Mouse (Mus musculus): ENCODE data around the gene Sec61b.

Gene Sec61b

DNA sequence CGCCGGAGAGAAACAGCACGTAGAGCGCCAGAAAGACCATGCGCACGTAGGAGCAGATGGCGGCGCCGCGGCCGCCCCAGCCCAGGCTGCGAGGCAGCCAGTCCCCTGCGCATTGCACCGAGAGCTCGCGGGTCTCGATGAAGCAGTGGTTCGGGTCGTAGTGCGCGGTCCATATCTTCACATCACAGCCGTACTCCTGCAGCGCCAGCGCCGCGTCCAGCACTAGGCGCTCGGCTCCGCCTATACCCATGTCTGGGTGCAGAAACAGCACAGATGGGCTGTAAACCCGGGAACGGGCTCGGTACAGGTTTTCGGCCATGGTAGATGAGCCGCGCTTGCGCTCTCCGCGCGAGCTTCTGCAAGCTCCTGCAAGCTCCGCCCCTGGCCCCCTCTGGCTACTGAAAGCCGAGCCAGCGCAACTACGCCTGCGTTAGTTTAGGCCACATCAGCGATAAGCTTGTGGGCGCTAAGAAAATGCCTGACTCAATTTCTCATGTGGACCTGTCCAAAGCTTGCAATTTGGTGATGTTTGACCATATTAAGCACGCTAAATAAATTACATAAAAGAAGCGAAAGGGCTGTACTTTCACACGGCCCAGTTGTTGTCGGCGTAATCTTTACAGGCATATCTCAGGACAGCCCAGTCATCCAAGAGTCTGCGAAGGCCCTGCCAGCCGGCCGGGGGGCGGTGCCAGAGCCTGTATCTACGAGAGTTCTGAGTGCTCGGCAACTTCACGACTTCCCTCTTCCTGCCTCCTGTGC lies at the start of gene Sec61b, which contains the start of gene Alg2:
Gene Sec61b (plus strand): TSS at position 691 of the 762 bp plus-strand sequence.
Gene Alg2 (minus strand): TSS at position 366 of the 762 bp plus-strand sequence.
- DNase-seq, result peak; percentile 99 to 100

DNA sequence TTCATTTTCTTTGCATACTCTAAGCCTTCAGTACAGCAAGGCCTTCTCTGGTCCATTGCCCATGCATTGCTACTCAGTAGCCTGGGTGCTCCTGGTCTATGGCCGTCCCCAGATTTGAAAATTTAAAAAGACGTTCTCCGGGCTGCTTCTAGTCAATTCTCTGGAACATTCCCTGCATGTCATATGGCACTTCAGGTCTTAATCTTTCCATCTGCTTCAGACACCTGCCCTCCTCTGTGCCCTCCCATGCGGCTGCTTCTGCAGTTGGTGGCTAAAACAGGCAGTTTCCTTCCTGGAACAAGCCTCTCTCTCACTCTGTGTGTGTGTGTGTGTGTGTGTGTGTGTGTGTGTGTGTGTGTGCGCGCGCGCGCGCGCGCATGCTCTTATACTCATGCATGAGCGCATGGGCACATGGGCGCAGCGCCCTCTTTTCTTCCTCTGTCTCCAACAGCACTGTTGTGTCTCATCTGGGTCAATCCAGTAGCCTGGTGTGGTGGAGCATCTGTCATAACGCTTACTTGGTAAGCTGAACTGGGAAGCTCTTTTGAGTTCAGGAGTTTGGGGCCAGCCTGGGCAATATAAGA lies 49.1 kb upstream of the Sec61b start:
- peak; percentile 42 to 47 for DNase-seq

GRCm38 (mm10) chr4:47427606-47428005 lies 46.9 kb upstream of the Sec61b start:
- DNase-seq, result no peak

- DNase-seq, result no peak
Observed at GRCm38 (mm10) chr4:47430557-47430956, 43.9 kb upstream of the Sec61b start.

DNA sequence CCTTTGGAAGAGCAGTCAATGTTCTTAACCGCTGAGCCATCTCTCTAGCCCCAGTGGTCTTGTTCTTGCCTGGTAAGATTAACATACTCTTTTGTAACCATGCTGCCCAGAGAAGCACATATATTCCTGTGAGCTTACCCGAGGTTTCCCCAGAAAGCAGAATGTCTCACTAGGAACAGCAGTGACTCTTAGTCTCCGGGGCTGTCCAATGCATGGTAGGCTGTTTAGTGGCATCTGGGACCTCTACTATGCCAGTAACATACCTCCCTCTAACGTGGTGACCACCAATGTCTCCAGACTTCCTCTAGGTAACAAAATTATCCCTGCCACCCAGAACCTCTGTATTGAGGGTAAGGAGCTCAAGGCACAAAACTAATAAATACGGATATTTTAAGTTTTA lies 43.4 kb upstream of the Sec61b start:
- no peak for DNase-seq

DNA sequence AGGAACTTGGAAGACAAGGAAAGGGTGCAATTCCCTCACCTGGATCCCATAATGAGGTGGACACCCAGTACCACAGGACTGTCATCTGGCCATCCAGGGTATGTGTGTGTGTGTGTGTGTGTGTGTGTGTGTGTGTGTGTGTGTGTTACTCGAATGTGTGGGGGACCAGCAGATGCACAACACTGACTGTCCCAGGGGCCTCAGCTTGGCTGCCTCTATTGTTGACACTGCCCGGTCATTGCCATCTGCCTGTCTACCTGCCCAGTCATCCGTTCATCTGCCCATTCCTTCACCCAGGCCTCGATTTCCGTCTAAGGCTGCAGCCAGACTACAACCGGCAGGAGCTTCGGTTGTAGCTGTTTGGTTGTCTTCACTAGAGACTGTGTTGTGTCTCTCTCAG lies 41.7 kb upstream of the Sec61b start:
- DNase-seq, result peak; percentile 63 to 71

GRCm38 (mm10) chr4:47435131-47435530 lies 39.3 kb upstream of the Sec61b start:
- DNase-seq, result no peak

- DNase-seq, result no peak
Observed at GRCm38 (mm10) chr4:47435566-47436360, 38.7 kb upstream of the Sec61b start.

DNA sequence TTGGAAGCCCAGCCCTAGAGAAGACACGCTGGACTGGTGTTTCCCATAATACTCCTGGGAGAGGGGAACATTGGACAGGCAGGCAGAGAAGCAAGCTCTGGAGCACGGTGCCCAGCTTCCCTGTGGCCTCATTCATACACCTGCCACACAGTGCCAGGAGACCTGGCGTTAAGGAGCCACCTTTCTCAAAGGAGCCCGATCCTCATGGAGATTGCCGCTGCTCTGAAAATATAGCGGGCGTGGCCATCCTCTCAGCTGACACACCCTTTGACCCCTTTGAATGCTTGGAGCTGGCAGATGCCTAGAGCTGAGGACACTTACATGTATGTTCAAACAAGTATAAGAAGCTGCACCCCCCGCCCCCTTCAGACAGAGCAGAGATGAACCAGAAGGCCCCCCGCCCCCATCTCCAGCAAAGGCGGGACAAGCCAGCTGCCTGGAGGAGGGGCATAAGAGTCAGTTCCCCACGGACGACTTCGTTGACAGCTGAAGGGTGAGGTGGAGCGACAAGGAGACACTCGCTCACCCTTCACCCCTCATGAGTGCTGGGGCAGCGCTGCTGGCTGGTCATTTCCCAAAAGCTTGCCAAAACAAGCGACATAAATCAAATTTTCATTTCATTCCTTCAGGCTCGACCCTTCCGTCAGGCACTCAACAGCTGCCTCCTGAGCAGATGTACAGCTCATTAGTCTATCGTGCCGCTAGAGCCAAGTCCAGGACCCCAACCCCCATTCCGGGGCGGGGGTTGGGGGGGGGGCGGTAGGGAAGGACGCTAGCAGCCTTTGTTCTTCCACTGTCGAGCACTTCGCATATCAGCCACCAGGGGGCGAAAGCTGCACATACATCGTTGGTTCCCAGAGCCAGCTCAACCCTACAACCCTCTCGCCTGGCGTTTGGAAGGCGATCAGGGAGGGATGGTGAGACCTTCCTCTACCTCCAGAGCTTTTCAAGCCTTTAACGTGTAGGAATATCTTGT lies 36.8 kb upstream of the Sec61b start:
- peak; percentile 96 to 97 for DNase-seq

- DNase-seq, result no peak
Observed at GRCm38 (mm10) chr4:47438956-47439355, 35.5 kb upstream of the Sec61b start.

DNA sequence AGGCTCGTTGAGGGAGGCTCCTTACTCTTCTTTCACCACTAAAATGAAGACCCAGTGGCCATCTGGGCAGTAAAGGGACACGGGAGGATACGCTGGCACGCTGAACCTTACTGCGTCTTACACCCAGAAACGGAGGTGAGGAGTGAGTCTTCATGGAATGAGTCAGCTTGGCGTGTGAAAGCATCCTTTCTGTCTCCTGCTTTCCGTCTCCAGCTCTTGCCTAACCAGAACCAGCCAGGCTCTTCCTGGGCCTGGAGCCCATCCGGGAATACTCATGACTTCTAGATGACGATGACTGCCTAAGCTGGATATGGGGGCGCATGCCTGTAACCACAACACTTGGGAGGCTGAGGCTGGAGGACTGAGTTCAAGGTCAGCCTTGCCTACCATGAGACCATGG lies 33.5 kb upstream of the Sec61b start:
- DNase-seq, result no peak

- DNase-seq, result no peak
Observed at GRCm38 (mm10) chr4:47448526-47448925, 25.9 kb upstream of the Sec61b start.

DNA sequence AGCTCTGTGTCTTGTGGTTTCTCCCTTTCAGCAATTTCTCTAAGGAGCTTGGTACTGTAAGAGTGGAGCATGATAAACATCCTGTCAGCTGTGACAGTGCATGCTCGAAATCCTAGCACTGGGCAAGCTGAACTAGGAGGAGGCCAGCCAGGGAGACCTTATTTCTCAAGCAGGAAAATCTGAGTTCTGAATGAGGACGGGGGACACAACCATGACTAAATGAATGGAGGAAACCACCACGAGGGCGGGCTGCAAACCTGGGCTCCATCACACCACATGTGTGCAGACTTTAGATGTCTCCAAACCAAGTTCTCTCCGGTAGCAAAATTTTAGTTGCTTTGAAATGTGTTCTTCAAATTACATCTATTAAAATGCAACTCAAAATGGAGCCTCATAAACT lies 25.3 kb upstream of the Sec61b start:
- no peak for DNase-seq

- no peak for DNase-seq
Observed at GRCm38 (mm10) chr4:47449586-47450522, 24.6 kb upstream of the Sec61b start.

DNA sequence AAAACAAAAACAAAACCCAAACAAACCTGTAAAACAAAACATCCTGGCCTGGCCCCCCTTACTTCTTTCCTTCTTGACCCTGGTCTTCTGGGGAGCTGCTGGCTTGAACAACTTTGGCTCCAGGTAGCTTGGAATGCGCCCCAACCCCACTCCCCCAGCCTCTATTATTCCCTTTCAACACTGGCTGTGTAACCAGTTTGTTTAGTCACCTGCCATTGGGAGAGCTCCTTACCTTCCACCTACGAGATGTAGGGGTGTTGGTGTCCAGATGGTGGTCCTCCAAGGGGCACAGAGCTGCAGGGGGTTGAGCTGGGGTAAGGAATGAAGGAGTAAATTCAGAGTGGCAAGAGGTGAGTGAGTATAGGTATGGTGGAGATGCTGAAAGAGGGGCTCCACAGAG lies 7.3 kb upstream of the Sec61b start:
- no peak for DNase-seq

GRCm38 (mm10) chr4:47473586-47473967 lies 881 bp upstream of the Sec61b start:
- no peak for DNase-seq

GRCm38 (mm10) chr4:47474730-47475643 lies 529 bp downstream of the Sec61b start:
- no peak for DNase-seq

- no peak for DNase-seq
Observed at GRCm38 (mm10) chr4:47477539-47477938, 3.1 kb downstream of the Sec61b start.

DNA sequence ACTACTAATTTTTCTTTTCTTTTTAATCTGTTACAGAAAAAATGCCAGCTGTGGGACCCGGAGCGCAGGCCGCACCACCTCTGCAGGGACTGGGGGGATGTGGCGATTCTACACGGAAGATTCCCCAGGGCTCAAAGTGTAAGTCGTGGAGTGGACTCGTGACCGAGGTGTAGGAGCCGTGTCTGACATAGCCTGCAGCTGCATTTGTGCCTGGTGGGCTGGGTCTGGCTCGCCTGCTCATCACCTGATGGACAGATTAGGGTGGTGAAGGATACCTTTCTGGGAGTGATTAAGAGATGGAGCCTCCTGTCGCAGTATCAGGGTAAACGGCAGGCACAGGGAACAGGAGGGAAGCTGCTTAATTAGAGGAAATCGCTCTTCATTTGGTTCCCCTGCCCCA lies 5.6 kb downstream of the Sec61b start:
- DNase-seq, result no peak

- no peak for DNase-seq
Observed at GRCm38 (mm10) chr4:47480576-47480975, 6.1 kb downstream of the Sec61b start.

Data from cerebellum, postnatal 10 days (tissue).